Mouse (Mus musculus) midbrain, postnatal 0 days (tissue): ENCODE data around the gene Pgap3. TPM values are rescaled to one million over a fixed set of nuclear protein-coding genes. Genes with fewer than 3 reads are reported as not detected.

Source experiments
- ATAC-seq: fragments of 200-750 bp; cut with Nextera tagmentation; 2 replicates; pipeline ENCODE4 v1.8.0; 2017; ENCODE audit warnings: moderate number of reproducible peaks, mild to moderate bottlenecking, moderate TSS enrichment, moderate library complexity; ENCODE audit not compliant: low FRiP score
- DNase-seq: peaks from one replicate; pipeline ENCODE4 v3.0.0-alpha.2; 2015; ENCODE audit warnings: low spot score
- H3K27ac ChIP-seq: fragments of 300-500 bp; sonication (generic); 2 replicates; pipeline ENCODE4 v1.5.1; 2014; ENCODE audit warnings: low read depth, mild to moderate bottlenecking, low read length, mixed read lengths
- H3K27me3 ChIP-seq: fragments of 300-500 bp; sonication (generic); 2 replicates; pipeline ENCODE4 v1.6.1; 2014; ENCODE audit warnings: low read length, control low read depth, mixed read lengths; ENCODE audit not compliant: insufficient read depth
- H3K36me3 ChIP-seq: fragments of 300-500 bp; sonication (generic); 2 replicates; pipeline ENCODE4 v1.6.1; 2014; ENCODE audit warnings: low read length, control low read depth, mixed read lengths; ENCODE audit not compliant: insufficient read depth
- H3K4me1 ChIP-seq: fragments of 300-500 bp; sonication (generic); 2 replicates; pipeline ENCODE4 v1.6.1; 2014; ENCODE audit warnings: mild to moderate bottlenecking, control low read depth, antibody characterized with exemption, low read length, mixed read lengths; ENCODE audit not compliant: insufficient read depth
- H3K4me2 ChIP-seq: fragments of 300-500 bp; sonication (generic); 2 replicates; pipeline ENCODE4 v1.6.1; 2014; ENCODE audit warnings: low read depth, mild to moderate bottlenecking, low read length, mixed read lengths; ENCODE audit not compliant: poor library complexity, severe bottlenecking
- H3K4me3 ChIP-seq: fragments of 300-500 bp; sonication (generic); 2 replicates; pipeline ENCODE4 v1.5.1; 2014; ENCODE audit warnings: low read depth, mild to moderate bottlenecking, low read length, moderate library complexity
- H3K9ac ChIP-seq: fragments of 300-500 bp; sonication (generic); replicated peaks from 2 replicates; pipeline ENCODE4 v1.6.1; 2014; ENCODE audit warnings: mild to moderate bottlenecking, low read length, moderate library complexity, mixed read lengths; ENCODE audit not compliant: poor library complexity, severe bottlenecking
- H3K9me3 ChIP-seq: fragments of 300-500 bp; sonication (generic); 2 replicates; pipeline ENCODE4 v1.6.1; 2016; ENCODE audit warnings: low read length, control low read depth
- CTCF ChIP-seq: IDR thresholded peaks from 2 replicates; pipeline ENCODE4 v1.5.1; 2016; ENCODE audit warnings: antibody characterized with exemption, mild to moderate bottlenecking
- WGBS: fragments of 180-500 bp; shearing (Covaris S2); extraction: QIAGEN DNeasy Blood & Tissue Kit; methylation state at CpG from one replicate; pipeline ENCODE4 v1.1.7; 2014; 5-methylcytosine and 5-hydroxymethylcytosine counted together
- polyA plus RNA-seq: library from polyadenylated mRNA; unstranded; fragments of >200 nt; fragmentation: Nextera tagmentation; extraction: Ambion mirVana; gene quantifications from 2 replicates; pipeline ENCODE4 v1.2.1, GENCODE M21; 2015
- total RNA-seq: library from RNA; depleted of rRNA; stranded (reverse); fragments of >200 nt; gene quantifications from 2 replicates; pipeline ENCODE4 v1.2.3, GENCODE M21; 2014; rRNA removed

The Pgap3 gene
- total and polyA plus RNA-seq, 2 experiments from 2014 or later: 7.0 to 10.9 TPM

GRCm38 (mm10) chr11:98339679-98340287 lies 60.5 kb downstream of the Pgap3 start:
- peak overlapping the region; percentile 56; the same call in 1 of the 2 replicates for H3K4me3 ChIP-seq
- H3K27ac ChIP-seq: no peak overlapping the region
- peaks cover 61% of the 10 kb centered on the region for H3K27me3 ChIP-seq
- H3K9me3 ChIP-seq: no peaks in the 10 kb centered on the region
- 10% methylated on average over 11 of the region's 11 CpGs for WGBS
- no peak for ATAC-seq
- no peaks in the 10 kb centered on the region for H3K36me3 ChIP-seq
- peak overlapping the region; percentile 65; the same call in 1 of the 2 replicates for H3K9ac ChIP-seq
- H3K4me1 ChIP-seq: 0 out of 2 replicates have a peak, but pooled peaks cover 3% of the 10 kb centered on the region
- TF ChIP-seq CTCF: no peak
- no peak for DNase-seq
- H3K4me2 ChIP-seq: peak overlapping the region; percentile 97

- Histone ChIP-seq H3K36me3 (no peaks in the 10 kb centered on the region), H3K27ac (no peak overlapping the region), H3K27me3 (peaks cover 67% of the 10 kb centered on the region), H3K4me1 (0 out of 2 replicates have a peak, but pooled peaks cover 3% of the 10 kb centered on the region), H3K4me2 (peak overlapping the region; percentile 97), H3K9ac (peak overlapping the region; percentile 65), H3K4me3 (peak overlapping the region; percentile 56), H3K9me3 (no peaks in the 10 kb centered on the region)
- 2% methylated on average over 19 of the region's 19 CpGs for WGBS
- no peak for ATAC-seq
- DNase-seq: peak; percentile 57
- no peak for TF ChIP-seq CTCF
These were observed 61.2 kb downstream of the Pgap3 start for GRCm38 (mm10) chr11:98339071-98339501.

Other genes with a start within 250 kb of the Pgap3 start
- gene Med1, start 207.2 kb downstream of the Pgap3 start, total RNA-seq: 36.2 and 40.6 TPM in 2 replicates
- gene Med1, start 207.2 kb downstream of the Pgap3 start, polyA plus RNA-seq: 46.0 and 49.9 TPM in 2 replicates
- 25.8 and 35.2 TPM in 2 replicates for gene Cdk12, start 197.4 kb downstream of the Pgap3 start, total RNA-seq
- gene Cdk12, start 197.4 kb downstream of the Pgap3 start, polyA plus RNA-seq: 3.7 and 5.7 TPM in 2 replicates
- gene Neurod2, start 70.8 kb downstream of the Pgap3 start, total RNA-seq: 11.6 and 24.4 TPM in 2 replicates
- gene Neurod2, start 70.8 kb downstream of the Pgap3 start, polyA plus RNA-seq: 2.1 and 3.3 TPM in 2 replicates
- 1.8 and 5.0 TPM in 2 replicates for gene Ppp1r1b, start 52.1 kb downstream of the Pgap3 start, total RNA-seq
- 4.2 and 5.3 TPM in 2 replicates for gene Ppp1r1b, start 52.1 kb downstream of the Pgap3 start, polyA plus RNA-seq
- 31.2 and 56.1 TPM in 2 replicates for gene Stard3, start 42.1 kb downstream of the Pgap3 start, total RNA-seq
- 23.8 and 28.2 TPM in 2 replicates for gene Stard3, start 42.1 kb downstream of the Pgap3 start, polyA plus RNA-seq
- gene Tcap, start 16.7 kb downstream of the Pgap3 start, total RNA-seq: not detected in 2 replicates
- not detected in 2 replicates for gene Tcap, start 16.7 kb downstream of the Pgap3 start, polyA plus RNA-seq
- gene Pnmt, start 14.0 kb downstream of the Pgap3 start, total RNA-seq: 1.1 and 4.3 TPM in 2 replicates
- 3.4 and 3.9 TPM in 2 replicates for gene Pnmt, start 14.0 kb downstream of the Pgap3 start, polyA plus RNA-seq
- gene Erbb2, start 12.0 kb upstream of the Pgap3 start, total RNA-seq: 8.1 and 9.4 TPM in 2 replicates
- gene Erbb2, start 12.0 kb upstream of the Pgap3 start, polyA plus RNA-seq: 3.9 and 4.5 TPM in 2 replicates
- 68.3 and 79.2 TPM in 2 replicates for gene Mien1, start 38.5 kb upstream of the Pgap3 start, total RNA-seq
- gene Mien1, start 38.5 kb upstream of the Pgap3 start, polyA plus RNA-seq: 243 and 246 TPM in 2 replicates
- gene Grb7, start 45.9 kb upstream of the Pgap3 start, total RNA-seq: 0.71 and 0.82 TPM in 2 replicates
- gene Grb7, start 45.9 kb upstream of the Pgap3 start, polyA plus RNA-seq: 1.00 and 1.3 TPM in 2 replicates
- 0.05 TPM in 1 of 2 replicates, not detected in the other for gene Ikzf3, start 145.5 kb upstream of the Pgap3 start, total RNA-seq
- 0.16 TPM in 1 of 2 replicates, not detected in the other for gene Ikzf3, start 145.5 kb upstream of the Pgap3 start, polyA plus RNA-seq
- 0.24 TPM in 1 of 2 replicates, not detected in the other for gene Zpbp2, start 150.6 kb upstream of the Pgap3 start, total RNA-seq
- 0.36 and 0.39 TPM in 2 replicates for gene Zpbp2, start 150.6 kb upstream of the Pgap3 start, polyA plus RNA-seq
- 104 and 115 TPM in 2 replicates for gene Ormdl3, start 186.9 kb upstream of the Pgap3 start, total RNA-seq
- 108 and 111 TPM in 2 replicates for gene Ormdl3, start 186.9 kb upstream of the Pgap3 start, polyA plus RNA-seq
- not detected in 2 replicates for gene Lrrc3c, start 197.8 kb upstream of the Pgap3 start, total RNA-seq
- gene Lrrc3c, start 197.8 kb upstream of the Pgap3 start, polyA plus RNA-seq: not detected in 2 replicates
- not detected in 2 replicates for gene Gm12355, start 225.2 kb upstream of the Pgap3 start, total RNA-seq
- gene Gm12355, start 225.2 kb upstream of the Pgap3 start, polyA plus RNA-seq: 0.28 and 0.44 TPM in 2 replicates
- gene Gsdma3, start 225.9 kb upstream of the Pgap3 start, total RNA-seq: not detected in 2 replicates
- not detected in 2 replicates for gene Gsdma3, start 225.9 kb upstream of the Pgap3 start, polyA plus RNA-seq
- gene Gsdma2, start 246.3 kb upstream of the Pgap3 start, total RNA-seq: not detected in 2 replicates
- gene Gsdma2, start 246.3 kb upstream of the Pgap3 start, polyA plus RNA-seq: 0.12 and 0.15 TPM in 2 replicates